Mouse (Mus musculus) T-helper 1 cell (primary cell): Measurements from ENCODE around the gene Cers1.

Source experiments
- in situ Hi-C: fragments of 300-600 bp; cut with MboI, MseI; formaldehyde crosslinking; loops from one replicate; pipeline ENCODE4 v1.15.1; 2025; ENCODE audit warnings: high pct_unique_total_duplicates

The Cers1 gene

DNA sequence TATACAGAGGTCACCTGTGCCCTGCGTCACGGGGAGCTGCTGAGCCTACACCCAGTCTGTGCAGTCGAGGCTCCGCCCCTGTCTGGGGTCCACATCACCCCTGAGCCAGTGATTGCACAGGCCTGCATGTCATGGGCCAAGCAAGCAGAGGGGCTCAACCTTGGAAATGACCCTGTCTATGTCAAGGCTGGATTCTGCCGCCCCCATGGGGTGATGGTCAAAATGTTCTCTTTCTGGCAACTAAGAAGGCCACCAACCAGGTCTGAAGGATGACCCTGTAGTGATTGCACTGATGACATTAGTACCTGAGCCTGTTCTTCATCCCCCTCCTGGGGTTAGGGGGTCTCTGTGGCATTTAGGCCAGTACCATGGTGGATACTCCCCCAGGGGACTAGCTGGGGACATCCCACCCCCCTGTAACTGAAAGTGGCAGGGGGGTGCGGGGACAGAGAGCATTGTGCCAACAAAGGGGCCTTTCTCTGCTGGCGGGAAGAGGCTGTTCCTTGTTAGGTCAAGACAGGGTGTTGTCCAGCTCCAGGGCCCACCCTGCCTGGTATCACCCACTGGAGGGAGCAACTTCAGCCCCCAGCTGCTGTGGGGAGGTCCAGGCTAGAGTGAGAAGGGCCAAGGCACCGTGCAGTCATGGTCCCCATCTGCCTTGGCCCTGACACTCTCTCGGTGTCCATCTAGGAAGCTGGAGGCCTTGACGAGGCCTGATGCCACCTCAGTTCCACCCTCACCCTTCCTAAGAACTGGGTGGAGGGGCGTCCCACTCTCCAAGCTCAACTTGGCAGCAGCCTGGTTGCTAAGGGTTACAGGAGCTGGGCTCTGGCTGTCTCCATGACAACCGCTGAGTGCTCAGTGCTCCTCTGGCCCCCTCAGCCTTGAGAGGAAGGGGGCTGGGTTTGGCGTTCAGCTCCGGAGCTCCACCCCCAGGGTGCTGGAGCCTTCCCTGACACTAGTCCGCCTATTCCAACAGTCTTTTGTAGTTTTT lies 1.2 kb downstream of the Cers1 start:
- in situ Hi-C loops = no loop called here

DNA sequence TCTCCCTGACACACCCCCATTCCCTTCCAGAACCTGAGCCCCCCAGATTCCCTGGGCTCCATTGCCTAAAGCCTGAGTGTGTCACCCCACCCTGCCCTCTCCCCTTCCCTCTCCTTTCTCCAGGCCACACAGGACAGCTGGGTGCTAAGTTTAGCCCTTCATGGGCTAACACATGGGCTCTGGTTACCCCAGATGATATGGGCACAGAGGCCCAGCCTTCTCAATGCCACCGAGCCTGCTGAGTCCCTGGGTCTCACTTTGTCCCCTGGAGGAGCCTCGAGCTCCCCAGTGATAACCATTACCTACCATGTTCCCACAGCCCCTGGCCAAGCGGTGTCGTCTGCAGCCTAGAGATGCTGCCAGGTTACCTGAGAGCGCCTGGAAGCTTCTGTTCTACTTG lies 2.3 kb downstream of the Cers1 start:
- in situ Hi-C loops = no loop called here

DNA sequence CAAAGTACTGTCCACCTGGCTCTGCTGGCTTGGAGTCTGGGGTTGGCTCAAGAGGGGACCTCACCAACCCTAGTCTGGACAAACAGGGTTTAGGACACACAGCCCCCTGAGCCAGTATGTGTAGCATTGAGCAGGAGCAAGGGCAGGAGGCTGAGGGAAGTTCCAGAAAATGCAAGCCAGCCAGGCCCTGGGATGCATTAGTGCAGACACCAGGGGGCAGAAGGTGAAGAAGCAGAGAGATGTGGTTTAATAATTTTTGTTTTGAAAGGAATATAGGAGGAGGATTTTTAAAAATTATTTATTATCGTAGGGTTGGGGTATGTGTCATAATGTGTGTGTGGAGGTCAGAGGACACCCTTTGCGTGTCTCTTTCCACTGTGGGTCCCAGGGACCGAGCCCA lies 8.1 kb downstream of the Cers1 start:
- in situ Hi-C loops = no loop called here

DNA sequence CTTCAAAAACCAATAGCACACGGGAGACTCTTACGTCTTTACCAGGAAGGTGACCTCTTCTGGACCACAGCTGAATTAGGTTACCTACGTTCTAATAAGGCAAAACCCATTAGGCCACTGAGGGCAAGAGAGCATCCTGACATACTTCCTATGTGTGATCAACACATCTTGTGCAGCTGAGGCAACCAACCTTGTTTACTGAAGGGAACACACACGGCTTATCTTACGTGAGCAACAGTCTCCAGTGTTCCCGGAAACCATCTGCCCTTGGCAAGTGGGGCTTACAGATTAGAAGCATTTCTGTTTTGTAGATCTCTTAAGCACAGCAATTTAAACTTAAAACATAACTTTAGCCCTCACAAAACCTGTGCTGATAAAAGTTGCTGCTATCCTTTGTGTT lies 11.9 kb downstream of the Cers1 start:
- in situ Hi-C loops = no loop called here

DNA sequence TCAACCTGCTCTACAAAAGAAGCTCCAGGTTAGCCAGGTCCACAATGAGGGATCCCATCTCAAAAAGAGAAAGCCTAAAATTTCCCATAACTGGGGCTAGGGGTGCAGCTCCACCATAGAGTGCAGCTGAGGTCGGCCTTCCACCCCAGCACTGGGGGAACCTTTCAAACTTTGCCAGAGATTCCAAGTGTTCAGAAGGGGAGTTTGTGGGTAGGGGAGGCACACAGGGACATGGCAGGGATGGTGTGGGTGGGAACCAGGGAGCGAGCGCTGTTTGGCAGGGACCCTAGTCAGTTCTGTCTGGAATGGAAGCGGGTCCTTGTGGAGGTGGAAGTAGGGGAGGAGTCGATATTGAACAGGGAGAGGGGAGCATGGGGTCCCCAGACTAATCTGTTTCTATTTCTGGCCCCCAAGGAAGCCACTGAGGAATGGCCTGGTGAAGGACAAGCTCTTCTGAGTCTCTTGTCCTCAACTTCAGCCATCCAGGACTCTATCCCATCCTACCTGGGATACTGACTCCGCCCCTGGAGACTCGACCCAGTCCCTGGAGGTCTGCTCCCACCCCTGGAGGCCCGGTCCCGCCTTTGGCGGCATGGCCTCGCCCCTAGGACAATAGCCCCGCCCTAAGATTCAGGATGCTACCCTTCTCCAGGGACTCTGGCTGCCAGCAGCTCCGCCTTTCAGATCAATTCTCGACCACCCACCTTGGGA lies 13.7 kb downstream of the Cers1 start, which contains the start of gene Gdf1:
Gdf1 (plus strand) TSS at position 694 of the 711 bp plus-strand sequence.
- in situ Hi-C loops = no loop called here

DNA sequence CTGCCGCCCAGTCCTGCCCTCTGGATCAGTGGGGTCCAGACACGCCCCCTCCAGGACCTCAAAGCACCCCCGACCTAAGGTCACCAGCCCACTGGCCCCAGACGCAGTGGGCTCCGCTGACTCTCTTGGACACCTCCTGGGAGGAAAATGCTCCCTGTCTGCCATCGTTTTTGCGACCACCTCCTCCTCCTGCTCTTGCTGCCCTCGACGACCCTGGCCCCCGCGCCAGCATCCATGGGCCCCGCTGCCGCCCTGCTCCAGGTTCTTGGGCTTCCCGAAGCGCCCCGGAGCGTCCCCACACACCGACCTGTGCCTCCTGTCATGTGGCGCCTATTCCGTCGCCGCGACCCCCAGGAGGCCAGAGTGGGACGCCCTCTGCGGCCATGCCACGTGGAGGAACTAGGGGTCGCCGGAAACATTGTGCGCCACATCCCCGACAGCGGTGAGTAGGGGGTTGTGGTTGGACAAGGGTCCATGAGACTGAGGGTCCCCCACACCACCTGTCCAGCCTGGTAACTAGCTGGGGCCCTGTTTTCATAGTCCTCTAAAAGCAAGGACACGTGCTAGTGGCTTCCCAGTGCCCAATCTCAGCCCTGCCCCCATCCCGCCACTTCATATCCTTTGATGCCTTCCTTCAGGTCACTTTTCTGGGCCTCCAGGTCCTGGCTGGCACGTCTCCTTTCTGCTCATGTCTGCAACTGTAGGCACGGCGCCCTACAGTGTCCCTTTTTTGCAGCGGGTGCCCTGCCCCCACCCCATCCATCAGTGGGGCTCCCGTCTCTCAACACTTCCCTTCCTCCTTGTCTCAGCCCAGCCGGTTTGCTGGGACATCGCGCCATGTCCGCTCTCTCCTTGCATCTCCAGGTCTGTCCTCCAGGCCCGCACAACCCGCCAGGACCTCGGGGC lies 14.5 kb downstream of the Cers1 start:
- in situ Hi-C loops = no loop called here

DNA sequence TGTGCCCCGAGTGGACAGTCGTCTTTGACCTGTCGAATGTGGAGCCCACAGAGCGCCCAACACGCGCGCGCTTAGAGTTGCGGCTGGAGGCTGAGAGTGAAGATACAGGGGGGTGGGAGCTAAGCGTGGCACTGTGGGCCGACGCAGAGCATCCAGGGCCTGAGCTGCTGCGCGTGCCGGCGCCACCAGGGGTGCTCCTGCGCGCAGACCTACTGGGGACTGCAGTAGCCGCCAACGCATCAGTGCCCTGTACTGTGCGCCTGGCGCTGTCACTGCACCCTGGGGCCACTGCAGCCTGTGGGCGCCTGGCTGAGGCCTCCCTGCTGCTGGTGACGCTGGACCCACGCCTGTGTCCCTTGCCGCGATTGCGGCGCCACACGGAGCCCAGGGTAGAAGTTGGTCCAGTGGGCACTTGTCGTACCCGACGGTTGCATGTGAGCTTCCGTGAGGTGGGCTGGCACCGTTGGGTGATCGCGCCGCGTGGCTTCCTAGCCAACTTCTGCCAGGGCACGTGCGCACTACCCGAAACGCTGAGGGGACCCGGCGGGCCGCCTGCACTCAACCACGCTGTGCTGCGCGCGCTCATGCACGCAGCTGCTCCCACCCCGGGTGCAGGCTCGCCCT lies 15.3 kb downstream of the Cers1 start:
- in situ Hi-C loops = no loop called here

DNA sequence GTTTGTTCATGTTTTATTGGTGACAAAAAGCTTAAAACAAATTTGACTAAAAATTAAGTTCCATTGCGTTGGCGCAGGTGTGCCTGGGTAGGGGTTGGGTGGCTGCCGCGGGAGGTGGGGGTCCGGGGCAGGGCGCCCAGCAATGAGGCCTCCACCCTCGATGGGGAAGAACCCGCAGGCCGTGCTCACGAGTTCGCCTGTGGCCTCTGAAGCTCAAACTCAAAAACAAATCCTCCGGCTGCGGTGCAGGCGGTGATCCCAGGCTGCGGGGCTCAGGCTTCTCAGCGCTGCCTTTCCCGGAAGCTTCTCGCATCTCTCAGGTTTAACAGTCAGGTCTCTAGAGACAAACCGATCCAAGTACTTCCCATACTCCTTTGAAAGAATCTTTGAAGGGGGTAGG lies 16.0 kb downstream of the Cers1 start:
- in situ Hi-C loops = no loop called here

DNA sequence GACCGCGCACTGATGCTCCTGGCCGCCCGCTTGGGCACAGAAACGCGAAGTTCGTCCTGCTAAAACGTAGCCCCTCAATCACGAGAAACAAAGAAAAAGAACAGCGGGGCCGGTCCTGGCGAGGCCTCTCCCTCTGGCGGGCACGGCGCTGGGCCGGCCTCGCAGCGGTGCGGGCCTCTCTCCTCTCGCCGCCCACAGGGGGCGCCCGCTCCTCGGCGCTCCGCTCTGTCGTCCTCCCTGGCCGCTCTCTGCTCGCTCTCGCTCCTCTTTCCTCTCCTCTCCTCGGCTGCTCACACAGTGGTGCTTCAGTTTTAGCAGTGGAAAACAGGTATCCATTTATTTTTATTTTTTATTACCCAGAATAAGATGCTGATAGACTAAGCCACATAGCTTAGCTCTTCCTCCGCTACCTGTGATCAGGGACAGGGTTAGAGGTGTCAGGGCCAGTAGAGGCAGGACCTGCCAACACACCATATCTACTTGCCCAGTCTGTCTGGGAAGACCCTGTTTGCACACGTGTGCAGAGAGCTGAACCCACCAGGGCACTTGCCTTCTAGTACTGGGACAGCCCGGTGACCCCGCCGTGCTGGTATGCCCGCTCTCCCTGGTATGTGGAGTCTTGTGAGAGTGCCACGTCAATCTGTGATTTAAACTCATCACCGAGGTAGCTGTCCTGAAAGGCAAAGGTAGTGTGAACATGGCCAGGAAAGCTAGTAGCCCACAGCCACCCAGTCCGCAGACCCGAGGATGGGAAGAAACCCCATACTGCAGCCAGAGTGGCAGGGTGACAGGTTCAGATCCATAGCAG lies 16.7 kb downstream of the Cers1 start:
- in situ Hi-C loops = no loop called here

DNA sequence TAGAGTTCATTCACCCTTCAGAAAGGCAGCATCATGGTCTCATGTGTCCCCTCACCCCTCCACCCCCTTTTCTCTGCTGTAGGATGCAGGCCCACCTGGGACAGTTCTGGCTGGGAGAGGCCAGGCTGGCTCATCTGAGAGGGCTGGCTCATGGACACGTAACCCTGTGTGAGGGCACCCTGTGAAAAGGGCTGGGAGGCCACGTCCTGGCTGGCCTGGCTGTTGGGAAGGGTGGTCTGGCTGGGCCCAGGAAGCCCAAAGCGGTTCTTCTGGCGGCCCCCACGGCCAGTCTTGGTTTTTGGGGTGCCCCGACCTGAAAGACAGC lies 17.3 kb downstream of the Cers1 start:
- in situ Hi-C loops = no loop called here

DNA sequence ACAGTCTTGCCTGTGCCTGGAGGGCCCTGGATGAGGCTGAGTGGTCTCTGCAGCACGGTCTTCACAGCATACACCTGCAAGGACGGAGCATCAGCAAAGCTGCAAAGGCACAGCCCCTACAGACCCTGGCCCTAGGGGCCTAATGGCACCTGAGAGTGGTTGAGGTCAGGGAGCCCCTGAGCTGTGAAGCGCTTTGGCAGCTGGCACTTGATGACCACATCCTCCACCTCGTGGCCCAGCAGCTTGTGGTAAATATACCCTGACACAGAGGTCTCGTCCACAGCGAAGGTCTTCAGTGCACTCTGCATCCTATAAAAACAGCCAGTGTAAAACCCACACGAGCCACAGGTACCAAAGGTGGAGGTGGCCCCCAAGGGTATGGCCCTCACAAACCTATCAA lies 23.4 kb downstream of the Cers1 start:
- in situ Hi-C loops = no loop called here

DNA sequence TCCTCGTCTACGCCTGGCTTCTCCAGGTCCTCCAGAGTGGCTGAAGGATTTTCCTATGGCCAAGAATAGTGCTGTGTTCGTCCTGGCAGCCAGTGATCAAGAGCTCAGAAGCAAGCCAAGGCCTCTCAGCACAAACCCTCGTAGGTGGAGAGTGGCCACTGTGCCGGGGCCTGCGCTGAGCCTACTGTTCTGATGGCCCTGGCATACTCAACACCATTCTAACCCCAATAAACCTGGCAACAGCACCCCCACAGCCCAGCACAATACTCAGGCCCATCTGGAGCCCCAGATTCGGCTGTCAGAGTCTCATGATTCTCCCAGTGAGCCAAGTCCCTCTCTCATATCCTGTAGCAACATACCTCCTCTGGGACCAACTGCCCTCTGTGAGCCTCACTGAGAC lies 25.1 kb downstream of the Cers1 start:
- in situ Hi-C loops = no loop called here

DNA sequence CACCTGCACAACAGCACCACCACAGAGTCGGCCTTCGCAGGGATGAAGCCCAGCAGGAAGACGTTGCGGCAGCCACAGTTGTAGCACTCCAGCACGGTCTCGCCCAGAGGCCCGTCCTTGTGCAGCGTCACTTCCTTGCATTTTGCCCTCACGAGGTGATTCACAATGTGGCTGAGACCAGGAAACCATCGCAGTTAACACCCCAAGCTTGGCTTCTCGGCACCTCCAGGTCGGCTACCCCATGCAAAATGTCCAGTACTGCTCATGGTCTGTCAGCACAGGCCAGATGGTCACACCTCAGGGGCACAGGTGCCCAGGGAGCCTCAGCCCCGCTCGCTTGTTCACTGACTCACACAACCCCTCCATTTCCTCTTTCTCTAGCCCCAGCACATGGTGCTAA lies 26.4 kb downstream of the Cers1 start:
- in situ Hi-C loops = no loop called here

DNA sequence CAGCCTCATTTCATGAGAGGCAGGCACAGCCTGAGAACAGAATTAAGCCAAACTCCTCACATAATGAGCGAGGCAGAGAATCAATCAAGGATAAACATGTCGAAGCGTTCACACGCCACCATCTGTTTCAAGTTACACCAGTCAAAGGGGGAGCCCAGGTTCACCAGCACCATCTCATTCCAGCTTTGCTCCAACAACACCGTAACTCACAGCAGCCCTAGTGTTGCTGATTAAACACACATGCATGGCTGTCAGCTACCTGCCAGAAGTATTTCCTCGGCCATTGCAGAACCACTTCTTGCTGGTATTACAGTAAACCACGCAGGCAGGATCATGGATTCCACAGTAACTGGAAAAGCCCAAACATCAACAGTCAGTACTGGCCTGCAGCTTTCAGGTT lies 27.5 kb downstream of the Cers1 start:
- in situ Hi-C loops = no loop called here

DNA sequence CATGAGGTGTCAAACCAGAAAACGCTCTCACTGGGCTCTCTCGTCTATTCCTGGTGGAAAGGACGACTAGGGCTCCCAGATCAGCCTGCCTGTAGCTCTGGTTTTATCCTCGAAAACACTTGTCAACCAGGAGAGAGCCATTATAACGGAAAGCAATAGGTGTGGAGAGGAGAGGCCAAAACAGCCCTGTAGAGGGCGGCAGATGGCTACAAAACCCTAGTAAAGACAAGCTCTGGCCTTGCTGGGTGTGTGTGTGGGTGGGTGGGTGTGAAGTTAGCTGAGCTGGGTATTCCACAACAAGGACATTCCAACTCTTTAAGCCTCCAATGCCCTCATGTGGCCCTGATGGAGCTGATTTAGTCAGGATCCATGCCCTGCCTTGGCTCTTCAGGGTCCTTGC lies 28.1 kb downstream of the Cers1 start:
- in situ Hi-C loops = no loop called here

DNA sequence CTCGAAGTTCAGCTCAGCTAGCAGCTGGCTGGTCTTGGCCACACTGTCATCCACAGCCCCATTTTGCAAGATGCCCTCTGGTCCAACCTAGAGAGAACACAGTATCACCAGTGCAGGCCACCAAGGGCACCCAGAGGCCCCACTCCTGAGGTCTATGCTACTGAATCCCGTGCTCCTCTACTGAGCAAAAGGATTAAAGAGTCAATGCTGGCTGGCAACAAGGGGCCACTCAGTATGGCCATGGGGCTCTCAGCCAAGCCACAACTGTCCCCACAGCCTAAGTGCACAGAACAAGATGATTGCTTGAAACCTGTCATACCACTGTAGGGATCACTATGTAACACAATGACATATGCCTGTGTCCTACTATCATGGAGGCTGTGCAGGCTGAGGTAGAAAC lies 28.7 kb downstream of the Cers1 start:
- in situ Hi-C loops = no loop called here

DNA sequence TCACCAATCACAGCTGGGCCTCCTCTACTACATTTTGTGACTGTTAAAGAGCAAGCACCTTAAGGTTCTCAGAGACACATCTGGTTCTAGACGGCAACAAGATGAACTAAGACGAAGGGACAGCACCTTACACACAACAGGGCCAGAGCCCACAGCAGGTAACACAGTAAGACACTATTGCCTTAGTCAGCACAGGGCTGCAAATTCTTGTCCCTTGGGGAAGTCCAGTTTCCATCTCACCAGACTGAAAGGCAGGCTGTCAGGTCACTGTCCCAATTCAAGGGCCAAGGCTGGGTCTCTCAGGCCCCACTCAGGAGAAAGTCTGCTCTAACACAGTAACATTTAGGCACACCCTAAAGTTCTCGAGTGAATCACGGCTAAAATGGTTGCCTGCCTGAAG lies 31.9 kb downstream of the Cers1 start:
- in situ Hi-C loops = no loop called here

DNA sequence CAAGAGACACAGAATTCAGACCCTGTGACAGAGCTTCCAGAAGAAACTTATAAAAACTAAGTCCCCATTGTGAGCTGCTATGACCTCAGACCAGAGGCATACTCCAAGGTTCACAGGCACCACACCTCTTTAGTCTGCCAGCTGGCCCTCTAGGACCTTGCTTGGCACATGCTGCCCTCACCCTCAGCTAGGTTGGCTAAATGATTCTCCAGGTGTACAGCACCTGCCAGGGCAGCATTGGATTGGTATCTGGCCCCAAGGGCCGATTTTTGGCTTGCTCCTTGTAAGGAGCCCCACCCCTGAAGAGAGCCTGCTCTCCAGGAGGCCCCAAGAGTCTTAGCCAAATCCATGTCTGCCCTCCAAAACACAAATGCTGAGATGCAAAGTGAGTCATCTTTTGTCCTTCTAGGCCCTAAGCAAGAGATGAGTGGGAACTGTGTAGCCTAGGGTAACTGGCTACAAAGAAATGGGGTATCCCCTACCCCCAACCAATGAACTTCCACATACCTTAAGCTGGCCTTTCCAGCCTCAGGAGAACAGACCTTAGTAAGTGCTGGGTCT lies 32.4 kb downstream of the Cers1 start:
- in situ Hi-C loops = no loop called here

DNA sequence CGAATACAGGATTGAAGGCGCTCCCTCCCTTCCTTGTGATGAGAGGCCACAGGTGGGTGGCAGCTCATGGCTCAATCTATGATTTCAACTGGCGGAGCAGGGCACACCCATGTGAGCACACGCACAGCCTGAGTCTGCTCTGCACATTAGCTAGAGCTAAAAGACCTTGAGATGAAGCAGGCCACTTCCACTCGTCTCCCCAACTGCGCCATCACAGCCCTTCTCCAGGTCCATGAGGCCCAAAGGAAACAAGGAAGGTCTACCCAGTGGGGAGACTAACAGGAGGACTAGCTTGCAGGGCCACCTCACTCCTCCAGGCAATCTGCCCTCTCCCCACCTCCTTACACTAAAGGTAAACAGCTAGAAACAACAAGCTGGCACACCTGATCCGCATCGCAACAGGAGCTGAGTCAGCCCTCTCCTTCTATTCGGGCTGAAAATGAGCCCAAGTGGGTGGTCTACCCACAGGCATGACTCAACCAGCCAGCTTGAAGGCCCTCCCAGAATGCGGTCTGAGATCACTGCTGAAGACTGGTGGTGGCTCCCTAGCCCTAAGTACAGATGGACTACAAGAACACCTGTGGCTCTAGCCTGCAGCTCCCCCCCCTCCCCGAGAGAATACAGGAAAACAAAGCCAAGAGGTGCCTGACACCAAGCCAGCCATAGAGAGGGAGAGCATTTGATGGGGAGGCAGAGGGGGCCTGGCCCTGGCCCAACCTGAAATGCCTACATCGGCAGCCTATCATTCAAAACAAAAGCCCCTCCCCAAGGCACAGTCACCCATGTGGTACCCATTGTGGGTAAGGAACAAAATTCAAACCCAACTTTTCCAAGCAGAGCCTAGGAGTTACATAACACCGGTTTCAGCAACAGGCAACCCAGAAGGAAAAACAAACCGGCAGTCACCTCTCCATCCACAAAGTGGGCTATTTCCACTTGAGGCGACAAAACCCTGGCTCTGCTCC lies 35.7 kb downstream of the Cers1 start:
- in situ Hi-C loops = no loop called here
